Mouse (Mus musculus): ENCODE data around the gene Actl11.
A peak's percentile ranks its signal among the peaks of the same experiment; 100 is the strongest.

GRCm38 (mm10) chr9:107963700-107964099, 35.4 kb downstream of the Actl11 start:
- TF ChIP-seq POLR2A (IDR thresholded peaks at IDR 0.05; ENCODE audit: insufficient read depth, low read depth, low read length) (no peak), CTCF (IDR thresholded peaks at IDR 0.05; ENCODE audit: insufficient read depth, low read depth, low read length) (peak; percentile 77)

Data from olfactory bulb, adult 2 months (tissue).